Mouse (Mus musculus) ES-Bruce4 (cell line): ENCODE measurements around the gene Nccrp1. TPM values are rescaled to one million over a fixed set of nuclear protein-coding genes. Genes with fewer than 3 reads are reported as not detected.

Experiments used
- H3K27ac ChIP-seq: 2 replicates; pipeline ENCODE4 v1.5.1; 2012; ENCODE audit warnings: low read length, inconsistent platforms; ENCODE audit not compliant: insufficient read depth
- H3K27me3 ChIP-seq: 2 replicates; pipeline ENCODE4 v1.6.1; 2012; ENCODE audit warnings: mild to moderate bottlenecking, low read length, inconsistent platforms; ENCODE audit not compliant: control insufficient read depth, poor library complexity, insufficient read depth, severe bottlenecking
- H3K36me3 ChIP-seq: 2 replicates; pipeline ENCODE4 v1.6.1; 2012; ENCODE audit warnings: inconsistent platforms, mild to moderate bottlenecking, low read length, moderate library complexity; ENCODE audit not compliant: control insufficient read depth, poor library complexity, insufficient read depth, severe bottlenecking
- H3K4me1 ChIP-seq: one replicate; pipeline ENCODE4 v1.8.1; 2011; ENCODE audit warnings: low read length; ENCODE audit not compliant: control insufficient read depth, insufficient read depth
- H3K4me3 ChIP-seq: 2 replicates; pipeline ENCODE4 v1.5.1; 2011; ENCODE audit warnings: low read depth, mild to moderate bottlenecking, low read length
- H3K9ac ChIP-seq: 2 replicates; pipeline ENCODE4 v1.6.1; 2012; ENCODE audit warnings: low read depth, mild to moderate bottlenecking, inconsistent platforms; ENCODE audit not compliant: poor library complexity, severe bottlenecking
- H3K9me3 ChIP-seq: replicated peaks from 2 replicates; pipeline ENCODE4 v1.6.1; 2012; ENCODE audit warnings: mild to moderate bottlenecking, low read length, inconsistent platforms; ENCODE audit not compliant: control insufficient read depth, poor library complexity, insufficient read depth, severe bottlenecking
- CTCF ChIP-seq: IDR thresholded peaks from one replicate; pipeline ENCODE4 v1.8.1; 2011; ENCODE audit warnings: low read depth, low read length
- EP300 ChIP-seq: IDR thresholded peaks from 2 replicates; pipeline ENCODE4 v1.6.1; 2011; ENCODE audit warnings: low read depth, low read length; ENCODE audit not compliant: insufficient read depth
- POLR2A ChIP-seq: IDR thresholded peaks from one replicate; pipeline ENCODE4 v1.8.1; 2011; ENCODE audit warnings: low read length; ENCODE audit not compliant: insufficient read depth
- polyA plus RNA-seq: library from polyadenylated mRNA; stranded (reverse); fragments of >200 nt; gene quantifications from 2 replicates; pipeline ENCODE4 v1.2.4, GENCODE M21; 2011; ENCODE audit warnings: low read depth; ENCODE audit not compliant: missing spikeins, insufficient read depth, insufficient read length

Nccrp1 gene
- polyA plus RNA-seq, 1 experiment: 6.4 TPM

DNA sequence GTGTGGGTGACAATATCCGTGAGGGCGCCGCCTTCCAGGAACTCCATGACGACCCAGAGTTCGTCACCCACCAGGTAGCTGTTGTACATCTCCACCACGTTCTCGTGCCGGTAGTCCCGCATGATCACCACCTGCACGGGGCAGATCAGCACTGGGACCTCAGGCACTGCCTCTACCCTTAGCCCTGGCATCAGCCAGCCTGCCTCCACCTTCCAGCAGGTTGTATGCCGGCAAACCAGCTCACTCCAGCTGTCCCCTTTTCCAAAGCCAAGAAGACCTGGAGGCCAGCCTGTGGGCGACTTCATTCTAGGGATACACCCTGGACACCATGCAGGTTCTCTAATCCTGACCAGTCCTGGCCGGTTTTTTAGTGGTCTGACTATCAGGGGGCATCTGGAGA, 15.9 kb upstream of the Nccrp1 start:
- no peaks in the 10 kb centered on the region for H3K27me3 ChIP-seq
- no peaks in the 10 kb centered on the region for H3K9me3 ChIP-seq
- H3K9ac ChIP-seq: no peak overlapping the region
- no peak overlapping the region for H3K27ac ChIP-seq
- no peak overlapping the region for H3K4me3 ChIP-seq
- peaks cover under 1% of the 10 kb centered on the region for H3K4me1 ChIP-seq
- peaks cover 37% of the 10 kb centered on the region for H3K36me3 ChIP-seq
- TF ChIP-seq CTCF: no peak
- TF ChIP-seq EP300: no peak
- no peak for TF ChIP-seq POLR2A

DNA sequence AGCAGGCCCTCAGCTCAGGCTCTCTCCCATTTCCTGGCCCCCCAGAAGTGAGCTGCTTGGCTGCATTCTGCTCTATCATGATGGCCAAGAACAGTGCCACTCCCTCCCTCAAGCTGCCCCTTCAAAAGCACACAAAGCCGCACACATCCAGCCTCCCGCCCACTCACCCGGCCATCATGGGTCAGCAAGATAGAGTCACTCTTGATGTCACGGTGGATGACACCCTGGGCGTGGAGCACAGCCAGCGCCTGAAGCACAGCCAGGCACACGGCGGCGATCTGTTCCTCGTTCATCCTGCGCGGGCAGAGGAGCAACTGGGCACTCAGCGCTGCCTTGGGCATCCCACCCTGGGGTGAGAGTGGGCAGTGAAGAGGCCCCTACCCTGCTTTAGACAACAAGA, 15.3 kb upstream of the Nccrp1 start:
- Histone ChIP-seq H3K9me3 (no peaks in the 10 kb centered on the region), H3K4me3 (no peak overlapping the region), H3K27me3 (no peaks in the 10 kb centered on the region), H3K27ac (no peak overlapping the region), H3K9ac (no peak overlapping the region), H3K36me3 (peaks cover 31% of the 10 kb centered on the region), H3K4me1 (peaks cover 4% of the 10 kb centered on the region)
- TF ChIP-seq EP300: no peak
- TF ChIP-seq CTCF: no peak
- TF ChIP-seq POLR2A: no peak

DNA sequence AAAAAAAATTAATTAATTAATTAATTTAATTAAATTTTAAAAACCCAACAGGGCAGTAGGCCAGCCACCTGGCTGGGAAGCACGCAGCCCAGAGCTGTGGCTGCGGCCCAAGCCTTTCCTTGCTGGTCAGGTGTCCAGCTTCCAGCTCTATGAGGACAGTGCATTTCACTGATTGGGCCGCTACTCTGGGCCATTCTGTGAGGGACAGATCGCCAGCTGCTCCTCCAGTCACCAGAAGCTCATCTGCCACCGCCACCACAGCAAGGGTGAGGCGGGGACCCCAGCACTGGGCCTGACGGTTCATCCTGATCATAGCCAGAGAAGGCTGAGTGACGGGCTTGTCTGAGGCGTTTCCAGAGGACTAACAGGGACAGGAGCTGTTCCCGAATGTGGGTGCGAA, 14.9 kb upstream of the Nccrp1 start:
- Histone ChIP-seq H3K9me3 (no peaks in the 10 kb centered on the region), H3K27me3 (no peaks in the 10 kb centered on the region), H3K27ac (no peak overlapping the region), H3K4me3 (no peak overlapping the region), H3K9ac (no peak overlapping the region), H3K4me1 (peaks cover 4% of the 10 kb centered on the region), H3K36me3 (peaks cover 27% of the 10 kb centered on the region)
- no peak for TF ChIP-seq CTCF
- no peak for TF ChIP-seq EP300
- TF ChIP-seq POLR2A: no peak

DNA sequence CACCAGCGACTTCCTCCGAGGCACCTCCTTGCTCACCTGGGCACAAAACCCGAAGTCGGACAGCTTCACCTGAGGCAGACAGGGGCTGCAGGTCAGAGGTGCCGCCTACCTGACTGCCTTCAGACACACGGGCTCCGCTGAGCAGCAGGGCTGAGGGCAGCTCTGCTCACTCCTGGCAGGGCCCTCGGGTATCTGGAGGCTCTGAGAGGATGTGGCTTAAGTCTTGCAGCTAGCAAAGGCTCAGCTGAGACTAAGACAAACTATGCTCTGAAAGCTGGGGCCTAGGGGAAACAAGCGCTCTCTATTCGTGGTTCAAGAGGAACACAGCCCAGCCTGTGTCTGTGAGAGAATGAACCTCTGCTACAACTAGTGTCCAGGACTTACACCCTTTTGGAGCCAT, 13.8 kb upstream of the Nccrp1 start:
- Histone ChIP-seq H3K36me3 (peaks cover 17% of the 10 kb centered on the region), H3K4me3 (no peak overlapping the region), H3K4me1 (peaks cover 4% of the 10 kb centered on the region), H3K9me3 (no peaks in the 10 kb centered on the region), H3K27me3 (no peaks in the 10 kb centered on the region), H3K9ac (no peak overlapping the region), H3K27ac (no peak overlapping the region)
- no peak for TF ChIP-seq EP300
- TF ChIP-seq POLR2A: no peak
- no peak for TF ChIP-seq CTCF

DNA sequence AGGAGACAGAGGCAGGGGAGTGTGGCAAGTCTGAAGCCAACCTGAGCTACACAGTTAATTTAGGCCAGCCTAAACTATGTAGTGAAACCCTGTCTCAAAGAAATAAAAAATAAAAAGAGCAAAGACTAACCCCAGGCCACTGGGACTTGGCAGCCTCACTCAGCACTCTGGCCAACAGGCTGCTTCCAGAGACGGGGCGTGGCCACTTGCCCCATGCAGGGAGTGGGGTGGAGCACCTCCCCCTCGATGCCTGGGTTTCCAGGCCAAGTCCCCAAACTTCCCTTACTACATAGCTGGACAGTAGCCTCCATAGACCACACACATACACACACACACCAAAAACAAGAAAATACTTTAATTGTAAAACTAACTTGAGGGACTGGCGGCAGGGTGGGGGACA, 11.4 kb upstream of the Nccrp1 start:
- H3K27ac ChIP-seq: no peak overlapping the region; the same call in 1 of the 2 replicates

DNA sequence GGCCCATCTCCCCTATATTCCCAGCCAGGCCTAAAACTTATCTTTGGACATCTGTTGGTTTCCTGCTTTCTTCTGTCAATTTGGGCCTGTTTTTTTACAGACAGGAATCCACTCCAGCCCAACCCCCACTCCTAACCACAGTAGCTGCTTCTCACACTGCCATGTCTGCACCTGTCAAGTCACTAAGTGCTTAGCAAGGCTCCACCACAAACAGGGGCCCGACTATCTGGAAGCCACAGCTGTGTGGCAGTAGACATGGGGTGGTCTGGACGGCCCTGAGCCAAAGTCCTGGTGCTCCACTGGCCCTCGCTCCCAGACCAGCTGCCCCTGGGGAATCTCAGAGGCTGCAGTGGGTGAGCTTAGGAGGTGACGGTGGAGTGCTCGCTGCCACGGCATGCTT, 10.7 kb upstream of the Nccrp1 start:
- Histone ChIP-seq H3K9ac (no peak overlapping the region), H3K4me1 (peaks cover 6% of the 10 kb centered on the region), H3K4me3 (no peak overlapping the region), H3K27ac (no peak overlapping the region), H3K36me3 (peaks cover 3% of the 10 kb centered on the region; the same call in 1 of the 2 replicates), H3K9me3 (no peaks in the 10 kb centered on the region), H3K27me3 (no peaks in the 10 kb centered on the region)
- no peak for TF ChIP-seq CTCF
- TF ChIP-seq EP300: no peak
- TF ChIP-seq POLR2A: no peak

More for the DNA sequence above, 11.4 kb upstream of the Nccrp1 start:
- no peaks in the 10 kb centered on the region for H3K27me3 ChIP-seq
- peaks cover 3% of the 10 kb centered on the region; the same call in 1 of the 2 replicates for H3K36me3 ChIP-seq
- peaks cover 6% of the 10 kb centered on the region for H3K4me1 ChIP-seq
- H3K9me3 ChIP-seq: no peaks in the 10 kb centered on the region
- no peak overlapping the region for H3K4me3 ChIP-seq
- H3K9ac ChIP-seq: no peak overlapping the region
- TF ChIP-seq CTCF (no peak), POLR2A (no peak), EP300 (no peak)

DNA sequence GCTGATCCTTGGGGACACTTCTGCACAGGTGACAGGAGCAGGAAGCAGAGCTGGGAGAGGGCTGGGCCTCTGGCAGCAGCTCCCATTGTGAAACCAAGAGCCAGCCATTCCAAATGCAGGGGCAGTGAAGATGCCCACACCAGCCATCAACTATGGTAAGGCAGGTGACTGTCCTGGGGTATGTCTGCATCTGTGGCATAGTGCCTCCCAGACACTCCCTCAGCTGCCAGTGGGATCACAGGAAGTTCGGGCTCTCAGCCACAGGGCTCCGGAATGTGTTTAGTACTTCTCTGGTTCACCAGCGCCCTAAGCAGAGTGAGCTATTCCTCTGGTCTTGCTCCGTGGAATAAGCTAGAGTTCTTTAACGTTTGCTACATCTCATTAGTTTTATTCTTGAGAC, 10.0 kb upstream of the Nccrp1 start:
- no peaks in the 10 kb centered on the region for H3K27me3 ChIP-seq
- no peak overlapping the region for H3K9ac ChIP-seq
- H3K36me3 ChIP-seq: peaks cover 3% of the 10 kb centered on the region; the same call in 1 of the 2 replicates
- no peak overlapping the region for H3K27ac ChIP-seq
- TF ChIP-seq EP300: no peak
- no peak for TF ChIP-seq POLR2A
- no peak for TF ChIP-seq CTCF
- H3K4me3 ChIP-seq: no peak overlapping the region
- H3K9me3 ChIP-seq: no peaks in the 10 kb centered on the region
- H3K4me1 ChIP-seq: peaks cover 6% of the 10 kb centered on the region
